Mouse (Mus musculus): ENCODE measurements around the gene Pdhx.

Gene Pdhx

GRCm38 (mm10) chr2:102986964-102987707, 86.2 kb downstream of the Pdhx start:
- no peak for DNase-seq

GRCm38 (mm10) chr2:102986424-102986823, 86.9 kb downstream of the Pdhx start:
- DNase-seq = no peak

- DNase-seq = no peak
These were observed 90.5 kb downstream of the Pdhx start for GRCm38 (mm10) chr2:102982822-102983221.

GRCm38 (mm10) chr2:102981446-102982314, 91.6 kb downstream of the Pdhx start:
- DNase-seq = no peak

GRCm38 (mm10) chr2:102980870-102981269, 92.4 kb downstream of the Pdhx start:
- DNase-seq = no peak

GRCm38 (mm10) chr2:102979519-102979918, 93.8 kb downstream of the Pdhx start:
- DNase-seq = no peak

GRCm38 (mm10) chr2:102979112-102979511, 94.2 kb downstream of the Pdhx start:
- no peak for DNase-seq

GRCm38 (mm10) chr2:102975358-102975945, 97.9 kb downstream of the Pdhx start:
- no peak for DNase-seq

GRCm38 (mm10) chr2:102973115-102973514, 100.2 kb downstream of the Pdhx start:
- no peak for DNase-seq

- no peak for DNase-seq
These were observed 100.7 kb downstream of the Pdhx start for GRCm38 (mm10) chr2:102972575-102972974.

GRCm38 (mm10) chr2:102971951-102972350, 101.4 kb downstream of the Pdhx start:
- no peak for DNase-seq

Measured in thymus, postnatal 36 days (tissue).